Mouse (Mus musculus) MEL (cell line): ENCODE measurements around the gene Gm10720. TPM values are rescaled to one million over a fixed set of nuclear protein-coding genes. Genes with fewer than 3 reads are reported as not detected.
A peak's percentile ranks its signal among the peaks of the same experiment; 100 is the strongest.
"Not testable (repeated sequence)": the region's sequence is repeated elsewhere in the genome, so short reads cannot be mapped to it uniquely, and the experiment has no call there.

Source experiments
- DNase-seq: peaks from one replicate; pipeline ENCODE4 v3.0.0; 2011; ENCODE audit warnings: low read depth, low spot score
- H3K27ac ChIP-seq: 2 replicates; pipeline ENCODE4 v1.5.1; 2012; ENCODE audit warnings: low read depth, mild to moderate bottlenecking, control low read depth, low read length, moderate library complexity; ENCODE audit not compliant: control insufficient read depth
- H3K27me3 ChIP-seq, 2 experiments: fragments of 150-350 bp in 1 of 2; sonication (generic) in 1 of 2; 2 replicates each; pipeline ENCODE4 v1.6.1; 2012; ENCODE audit warnings: low read length in 2 of 2, mild to moderate bottlenecking in 2 of 2, improper control_type of control experiment in 1 of 2, moderate library complexity in 1 of 2; ENCODE audit not compliant: insufficient read depth in 2 of 2, control insufficient read depth in 1 of 2
- H3K36me3 ChIP-seq, 2 experiments: 2 replicates each; pipeline ENCODE4 v1.6.1; 2012 to 2014; ENCODE audit warnings: low read length in 2 of 2, improper control_type of control experiment in 1 of 2, inconsistent platforms in 1 of 2, mild to moderate bottlenecking in 1 of 2; ENCODE audit not compliant: insufficient read depth in 2 of 2, control insufficient read depth in 1 of 2
- H3K4me1 ChIP-seq, 2 experiments: fragments of 150-350 bp in 1 of 2; sonication (generic) in 1 of 2; 2 replicates each; pipeline ENCODE4 v1.6.1; 2012; ENCODE audit warnings: low read length in 2 of 2, improper control_type of control experiment in 1 of 2, mild to moderate bottlenecking in 1 of 2; ENCODE audit not compliant: insufficient read depth in 2 of 2, control insufficient read depth in 1 of 2
- H3K4me3 ChIP-seq, 2 experiments: fragments of 150-350 bp in 1 of 2; sonication (generic) in 1 of 2; 2 replicates each; pipeline ENCODE4 v1.5.1; 2012; ENCODE audit warnings: low read depth in 2 of 2, low read length in 2 of 2, mild to moderate bottlenecking in 2 of 2, moderate library complexity in 2 of 2, control low read depth in 1 of 2, improper control_type of control experiment in 1 of 2; ENCODE audit not compliant: control insufficient read depth in 1 of 2, insufficient read depth in 1 of 2
- H3K79me2 ChIP-seq: 2 replicates; pipeline ENCODE4 v1.6.1; 2012; ENCODE audit warnings: mild to moderate bottlenecking, low read length, moderate library complexity; ENCODE audit not compliant: control insufficient read depth, poor library complexity, insufficient read depth
- H3K9ac ChIP-seq: 2 replicates; pipeline ENCODE4 v1.6.1; 2012; ENCODE audit warnings: low read depth, mild to moderate bottlenecking, control low read depth, low read length, moderate library complexity; ENCODE audit not compliant: control insufficient read depth, poor library complexity, severe bottlenecking
- H3K9me3 ChIP-seq: fragments of 150-350 bp; sonication (generic); replicated peaks from 2 replicates; pipeline ENCODE4 v1.6.1; 2012; ENCODE audit warnings: mild to moderate bottlenecking, low read length, improper control_type of control experiment, moderate library complexity; ENCODE audit not compliant: insufficient read depth
- polyA plus RNA-seq, 2 experiments: library from polyadenylated mRNA; stranded (reverse) in 1 of 2; unstranded in 1 of 2; fragments of >175 nt in 1 of 2; fragments of >200 nt in 1 of 2; gene quantifications; 2 replicates each; pipeline versions ENCODE4 v1.2.1 to v1.2.4; 2012; ENCODE audit warnings: low replicate concordance in 2 of 2, low read depth in 1 of 2; ENCODE audit not compliant: insufficient read length in 2 of 2, insufficient read depth in 1 of 2, missing spikeins in 1 of 2
- total RNA-seq: library from RNA; depleted of rRNA; stranded (reverse); fragments of 300-350 nt; gene quantifications from 2 replicates; pipeline ENCODE4 v1.2.3, GENCODE M21; 2012; rRNA removed

Gm10720 gene
- total and polyA plus RNA-seq, 3 experiments: not detected

DNA sequence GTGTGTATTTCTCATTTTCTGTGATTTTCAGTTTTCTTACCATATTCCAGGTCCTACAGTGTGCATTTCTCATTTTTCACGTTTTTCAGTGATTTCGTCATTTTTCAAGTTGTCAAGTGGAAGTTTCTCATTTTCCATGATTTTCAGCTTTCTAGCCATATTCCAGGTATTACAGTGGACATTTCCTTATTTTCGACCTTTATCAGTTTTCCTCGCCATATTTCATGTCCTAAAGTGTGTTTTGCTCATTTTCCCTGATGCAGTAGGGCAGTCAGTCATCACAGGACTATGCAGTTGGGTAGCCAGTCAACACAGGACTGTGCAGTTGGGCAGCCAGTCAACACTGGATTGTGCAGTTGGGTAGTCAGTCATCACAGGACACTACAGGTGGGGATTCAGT lies 22.7 kb downstream of the Gm10720 start:
- H3K9ac ChIP-seq, H3K9me3 ChIP-seq, H3K79me2 ChIP-seq, H3K27ac ChIP-seq, H3K4me1 ChIP-seq, H3K4me3 ChIP-seq, H3K36me3 ChIP-seq, H3K27me3 ChIP-seq: not testable (repeated sequence)
- DNase-seq: peak; percentile 49

Other genes starting within 250 kb of the Gm10720 start
- gene Gm10722, start 14.7 kb upstream of the Gm10720 start, total RNA-seq: not detected in 2 replicates
- gene Gm10722, start 14.7 kb upstream of the Gm10720 start, polyA plus RNA-seq: not detected
- 0.31 and 0.52 TPM in 2 replicates for gene Gm11168, start 12.3 kb upstream of the Gm10720 start, total RNA-seq
- gene Gm11168, start 12.3 kb upstream of the Gm10720 start, polyA plus RNA-seq: not detected
- 0.27 TPM in 1 of 2 replicates, not detected in the other for gene Gm10721, start 2.5 kb upstream of the Gm10720 start, total RNA-seq
- not detected for gene Gm10721, start 2.5 kb upstream of the Gm10720 start, polyA plus RNA-seq
- gene Gm10719, start 1.8 kb downstream of the Gm10720 start, total RNA-seq: 2.1 and 2.4 TPM in 2 replicates
- gene Gm10719, start 1.8 kb downstream of the Gm10720 start, polyA plus RNA-seq: under 1 TPM in 1 of 2 experiments, not detected in 1; 0.18 TPM
- gene Gm10718, start 7.9 kb downstream of the Gm10720 start, total RNA-seq: 2.3 and 2.6 TPM in 2 replicates
- not detected for gene Gm10718, start 7.9 kb downstream of the Gm10720 start, polyA plus RNA-seq
- 0.19 and 0.46 TPM in 2 replicates for gene Gm10717, start 9.8 kb downstream of the Gm10720 start, total RNA-seq
- under 1 TPM in 1 of 2 experiments, not detected in 1; 0.33 TPM for gene Gm10717, start 9.8 kb downstream of the Gm10720 start, polyA plus RNA-seq
- gene Gm17535, start 18.9 kb downstream of the Gm10720 start, total RNA-seq: not detected in 2 replicates
- gene Gm17535, start 18.9 kb downstream of the Gm10720 start, polyA plus RNA-seq: not detected
- not detected in 2 replicates for gene Gm10715, start 21.2 kb downstream of the Gm10720 start, total RNA-seq
- not detected for gene Gm10715, start 21.2 kb downstream of the Gm10720 start, polyA plus RNA-seq